Mouse (Mus musculus) liver, postnatal 0 days (tissue): ENCODE data around the gene Vcan.

Source experiments
- CTCF ChIP-seq: sonication (generic); IDR thresholded peaks from 2 replicates; pipeline ENCODE4 v1.5.1; 2016; ENCODE audit warnings: antibody characterized with exemption, low read depth
- EP300 ChIP-seq: IDR thresholded peaks from 2 replicates; pipeline ENCODE4 v1.6.1; 2016; ENCODE audit warnings: antibody characterized with exemption, low read depth, mild to moderate bottlenecking

- TF ChIP-seq CTCF (no peak), EP300 (no peak)
These were observed 71.8 kb downstream of the Vcan start for GRCm38 (mm10) chr13:89670505-89670904.
